Mouse (Mus musculus) CD4-positive helper T cell, adult 2 months (primary cell): ENCODE measurements around the gene Spem1.
"Not testable (repeated sequence)": the region's sequence is repeated elsewhere in the genome, so short reads cannot be mapped to it uniquely, and the experiment has no call there.

ENCODE experiments used
- DNase-seq: peaks from one replicate; pipeline ENCODE4 v3.0.0-alpha.2; 2012; ENCODE audit warnings: low read depth, missing footprints, low spot score

Gene Spem1

DNA sequence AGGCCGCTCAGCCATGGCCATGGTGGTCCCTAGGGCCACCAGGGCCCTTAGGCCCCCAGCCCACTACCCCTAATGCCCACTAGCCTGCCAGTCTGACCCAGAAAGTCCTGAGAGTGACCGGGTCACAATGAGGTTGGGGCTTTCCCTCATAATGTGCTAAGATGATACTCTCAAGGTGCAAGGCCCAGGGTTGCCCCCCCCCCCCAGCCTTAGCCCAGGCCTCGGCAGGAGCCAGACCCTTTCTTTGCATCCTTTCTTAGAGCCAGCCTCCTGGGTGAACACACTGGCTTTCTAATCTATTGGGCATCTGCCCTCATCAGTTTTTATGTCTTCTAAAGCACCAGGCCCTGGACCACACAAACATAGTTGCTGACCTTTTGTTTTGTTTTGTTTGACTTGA lies at the start of gene Spem1:
TSS of gene Spem1 (minus strand) at position 101 of the 400 bp plus-strand sequence.
- DNase-seq = no peak

GRCm38 (mm10) chr11:69870289-69871069 lies 48.5 kb upstream of the Spem1 start:
- DNase-seq = no peak

- DNase-seq = no peak
Observed at GRCm38 (mm10) chr11:69867335-69867734, 45.4 kb upstream of the Spem1 start.

GRCm38 (mm10) chr11:69865561-69865960 lies 43.6 kb upstream of the Spem1 start:
- no peak for DNase-seq

- DNase-seq = no peak
Observed at GRCm38 (mm10) chr11:69864138-69864860, 42.3 kb upstream of the Spem1 start.

- DNase-seq = not testable (repeated sequence)
Observed at GRCm38 (mm10) chr11:69863729-69864128, 41.7 kb upstream of the Spem1 start.

GRCm38 (mm10) chr11:69858113-69858998 lies 36.4 kb upstream of the Spem1 start, which contains the start of gene Tnk1:
Tnk1 (minus strand) TSS chr11:69858730.
- DNase-seq = no peak

GRCm38 (mm10) chr11:69855347-69855746 lies 33.4 kb upstream of the Spem1 start:
- DNase-seq = peak; percentile 51

- DNase-seq = no peak
Observed at GRCm38 (mm10) chr11:69854680-69855079, 32.7 kb upstream of the Spem1 start.

GRCm38 (mm10) chr11:69853994-69854393 lies 32.0 kb upstream of the Spem1 start:
- peak; percentile 26 for DNase-seq

- no peak for DNase-seq
Observed at GRCm38 (mm10) chr11:69850754-69851153, 28.8 kb upstream of the Spem1 start.

GRCm38 (mm10) chr11:69849884-69850283 lies 27.9 kb upstream of the Spem1 start:
- no peak for DNase-seq

GRCm38 (mm10) chr11:69849128-69849527 lies 27.1 kb upstream of the Spem1 start:
- DNase-seq = no peak

DNA sequence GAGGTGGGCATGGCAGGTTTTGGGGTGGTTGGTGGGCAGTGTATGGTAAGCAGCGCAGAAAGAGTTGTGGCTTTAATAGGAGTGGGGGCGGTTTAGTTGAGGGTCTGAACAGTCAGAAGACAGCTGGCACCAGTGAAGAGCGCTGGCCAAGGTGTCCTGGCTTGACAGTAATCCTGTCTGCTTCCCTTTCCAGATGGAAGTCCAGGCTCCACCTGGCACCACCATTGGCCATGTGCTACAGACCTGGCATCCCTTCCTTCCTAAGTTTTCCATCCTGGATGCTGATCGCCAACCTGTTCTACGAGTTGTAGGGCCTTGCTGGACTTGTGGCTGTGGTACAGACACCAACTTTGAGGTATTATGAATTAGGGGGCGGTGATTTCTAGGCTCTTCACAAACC lies 26.0 kb upstream of the Spem1 start:
- no peak for DNase-seq

- DNase-seq = peak; percentile 80
Observed at GRCm38 (mm10) chr11:69846738-69847688, 25.0 kb upstream of the Spem1 start.

DNA sequence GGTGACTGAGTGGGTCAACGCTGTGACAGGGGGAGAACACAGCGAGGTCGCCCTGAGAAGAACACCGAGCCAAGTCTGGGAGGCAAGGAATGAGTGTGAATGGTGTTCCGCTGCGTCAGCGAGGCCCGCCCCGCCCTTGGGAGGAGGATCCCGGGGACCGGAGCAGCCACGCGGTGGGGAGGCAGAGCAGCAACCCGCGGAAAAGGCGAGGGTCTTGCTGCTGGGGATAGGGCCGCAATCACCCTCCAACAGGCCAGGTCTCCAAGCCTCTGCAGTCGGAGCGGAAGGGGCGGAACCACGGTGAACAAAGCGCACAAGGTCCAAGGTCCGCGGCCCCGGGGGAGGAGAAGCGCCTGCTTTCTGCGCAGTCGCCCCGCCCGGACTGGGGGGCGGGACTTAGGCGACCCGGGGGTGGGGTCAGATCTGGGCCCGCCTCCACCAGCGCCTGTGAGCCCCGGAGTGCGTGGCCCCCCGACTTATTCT lies 24.3 kb upstream of the Spem1 start, which contains the start of gene Plscr3:
TSS of gene Plscr3 (plus strand) at position 179 of the 483 bp plus-strand sequence.
- DNase-seq = peak; percentile 88

DNA sequence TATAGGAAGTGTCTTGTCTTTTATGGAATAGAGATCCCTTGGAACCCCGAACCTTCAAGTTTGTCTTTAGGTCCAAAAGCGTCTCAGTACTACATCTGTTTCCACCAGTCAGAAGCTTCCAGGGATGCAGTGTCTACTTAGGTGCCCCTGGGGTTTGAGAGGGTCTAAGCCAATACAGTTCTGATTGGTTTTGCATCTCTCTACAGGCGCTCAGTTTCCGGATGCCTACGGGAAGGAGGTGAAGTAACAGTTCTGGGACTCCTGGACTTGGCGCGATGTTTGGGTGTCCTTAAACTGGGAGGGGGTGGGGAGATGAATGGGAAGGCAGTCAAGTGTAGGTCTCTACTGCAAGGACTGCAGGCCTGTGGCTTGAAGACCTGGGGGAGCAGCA lies 16.7 kb upstream of the Spem1 start:
- DNase-seq = no peak

- peak; percentile 96 for DNase-seq
Observed at GRCm38 (mm10) chr11:69837952-69838713, 16.2 kb upstream of the Spem1 start, which contains the start of gene Tmem256. Tmem256 (plus strand) TSS chr11:69838514.

DNA sequence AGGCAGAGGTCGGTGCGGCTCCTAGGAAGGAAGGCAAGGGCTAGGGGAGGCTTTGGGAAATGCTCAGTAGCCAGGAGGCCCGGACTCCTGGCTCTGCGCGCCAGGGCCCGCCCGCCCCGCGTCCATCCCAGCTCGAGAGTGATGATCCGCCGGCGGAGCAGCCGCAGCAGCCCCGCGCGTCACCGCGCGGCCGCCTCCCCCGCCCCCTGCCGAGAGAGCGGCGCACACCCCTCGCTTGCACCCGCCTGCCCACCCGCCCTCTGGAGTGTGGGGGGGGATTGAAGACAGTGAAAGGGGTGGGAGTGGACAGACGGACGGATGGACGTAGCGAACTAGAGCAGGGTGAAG lies 15.6 kb upstream of the Spem1 start, which contains the start of gene Nlgn2:
TSS of gene Nlgn2 (minus strand) at position 181 of the 348 bp plus-strand sequence.
- peak; percentile 86 for DNase-seq
